Mouse (Mus musculus) fibroblast of lung, adult 2 months (primary cell): ENCODE data around the gene Oxct2b.
"Not testable (repeated sequence)": the region's sequence is repeated elsewhere in the genome, so short reads cannot be mapped to it uniquely, and the experiment has no call there.

Source experiments
- DNase-seq: peaks from one replicate; pipeline ENCODE4 v3.0.0-alpha.2; 2011; ENCODE audit warnings: low read depth

Gene Oxct2b

DNA sequence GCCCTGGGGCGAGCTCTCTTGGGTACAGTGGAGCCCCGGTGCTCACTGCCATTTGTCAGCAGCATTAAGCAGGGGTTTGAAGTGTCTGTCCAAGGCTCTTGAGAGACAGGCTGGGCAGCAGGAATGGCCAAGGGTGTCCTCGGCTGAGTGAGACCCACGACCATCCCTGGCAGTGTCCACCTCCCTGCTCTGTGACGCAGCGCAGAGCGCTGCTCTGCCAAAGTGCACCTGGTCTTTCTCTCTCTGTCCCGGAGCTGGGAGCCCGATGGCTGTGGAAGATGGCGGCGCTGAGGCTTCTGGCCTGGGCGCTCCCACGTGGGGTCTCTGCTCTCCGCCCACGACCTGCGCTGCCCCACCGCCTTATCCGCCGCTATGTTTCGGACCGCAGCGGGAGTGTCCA is at the start of gene Oxct2b:
Gene Oxct2b (plus strand): TSS at position 256 of the 400 bp plus-strand sequence.
- DNase-seq, result no peak

DNA sequence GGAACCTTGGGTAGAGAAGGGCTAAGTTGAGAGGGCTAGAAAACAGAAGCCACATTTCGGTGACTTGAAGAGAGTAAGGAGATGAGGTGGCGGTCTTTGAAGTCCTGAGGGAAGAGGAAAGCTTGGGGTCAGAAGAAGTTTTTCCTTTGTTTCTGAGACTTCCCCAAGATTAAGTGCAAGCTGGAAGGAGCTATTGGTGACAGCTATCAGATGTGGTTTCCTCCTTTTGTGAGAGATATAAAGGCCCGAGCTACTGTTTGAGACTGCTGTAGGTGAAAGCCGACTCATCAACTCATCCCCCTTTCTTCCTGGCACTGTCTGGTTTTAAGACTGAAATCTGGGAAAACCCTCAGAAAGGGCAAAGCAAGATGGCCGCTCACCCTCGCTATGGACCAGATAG is 47.4 kb upstream of the Oxct2b start:
- DNase-seq, result no peak

GRCm38 (mm10) chr4:123071266-123071966 is 44.6 kb upstream of the Oxct2b start:
- DNase-seq, result no peak

GRCm38 (mm10) chr4:123076928-123077327 is 39.1 kb upstream of the Oxct2b start:
- DNase-seq, result no peak

GRCm38 (mm10) chr4:123078231-123078630 is 37.8 kb upstream of the Oxct2b start:
- no peak for DNase-seq

- DNase-seq, result peak; percentile 6
Measured at GRCm38 (mm10) chr4:123080791-123081190, 35.3 kb upstream of the Oxct2b start.

GRCm38 (mm10) chr4:123082283-123083163 is 33.5 kb upstream of the Oxct2b start:
- DNase-seq, result peak; percentile 23

GRCm38 (mm10) chr4:123083323-123083902 is 32.7 kb upstream of the Oxct2b start:
- no peak for DNase-seq

- DNase-seq, result no peak
Measured at GRCm38 (mm10) chr4:123085290-123085689, 30.8 kb upstream of the Oxct2b start.

GRCm38 (mm10) chr4:123086381-123086780 is 29.7 kb upstream of the Oxct2b start:
- no peak for DNase-seq

DNA sequence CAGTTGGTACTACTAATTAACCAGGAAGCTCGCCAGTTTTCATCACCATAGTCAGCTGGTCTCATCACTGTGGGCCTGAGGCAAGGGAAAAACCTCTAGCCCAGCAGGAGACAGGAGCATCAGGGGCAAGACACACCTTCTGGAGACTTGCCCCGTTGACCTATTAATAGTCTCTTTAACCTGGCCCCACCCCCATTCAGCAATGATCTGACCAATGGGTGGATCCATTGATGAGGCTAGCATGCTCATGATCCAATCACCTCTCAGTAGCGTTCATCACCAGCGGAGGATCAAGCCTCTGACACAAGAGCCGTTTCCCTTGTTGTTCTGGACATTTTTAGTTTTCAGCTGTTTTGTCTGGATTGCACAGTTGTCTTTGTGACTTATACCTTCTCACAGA is 23.4 kb upstream of the Oxct2b start:
- no peak for DNase-seq

DNA sequence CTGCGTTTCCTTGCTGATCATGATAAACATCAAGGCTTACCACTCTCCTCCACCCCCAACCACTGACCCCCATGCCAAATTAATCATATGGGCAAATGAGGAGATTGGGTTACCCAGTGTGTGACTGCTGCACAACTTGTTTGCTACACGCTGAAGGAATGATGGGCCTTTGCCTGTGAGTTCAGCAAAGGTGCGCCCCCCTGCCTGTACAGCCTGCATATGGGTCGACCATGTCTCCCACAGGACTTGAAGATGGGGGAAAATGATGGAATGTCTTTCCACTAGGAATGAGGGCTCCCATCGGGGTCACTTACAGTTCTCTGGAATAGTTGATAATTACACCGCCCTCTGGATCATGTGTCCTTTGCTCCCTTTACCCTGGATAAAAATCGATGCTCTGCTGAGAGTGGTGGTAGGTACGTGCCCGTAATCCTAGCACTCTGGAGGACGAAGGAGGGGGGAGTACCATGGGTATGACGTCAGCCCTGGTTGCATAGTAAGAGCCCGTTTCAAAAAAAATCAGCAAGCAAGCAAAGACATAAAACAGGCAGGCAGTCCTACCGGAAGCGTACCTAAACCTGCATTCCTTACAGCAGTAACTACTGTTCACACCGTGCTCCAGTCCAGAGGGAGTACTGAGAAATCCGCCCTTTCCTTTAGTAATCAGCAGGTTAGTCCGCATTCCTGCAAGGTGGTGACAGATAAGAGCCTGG is 22.8 kb upstream of the Oxct2b start:
- DNase-seq, result no peak

GRCm38 (mm10) chr4:123093869-123094268 is 22.2 kb upstream of the Oxct2b start:
- DNase-seq, result no peak

- DNase-seq, result no peak
Measured at GRCm38 (mm10) chr4:123104651-123105450, 11.2 kb upstream of the Oxct2b start, which contains the start of gene Bmp8b. Bmp8b (plus strand) TSS chr4:123105165.

GRCm38 (mm10) chr4:123105451-123105790 is 10.6 kb upstream of the Oxct2b start:
- no peak for DNase-seq

- DNase-seq, result not testable (repeated sequence)
Measured at GRCm38 (mm10) chr4:123105929-123106328, 10.1 kb upstream of the Oxct2b start.

DNA sequence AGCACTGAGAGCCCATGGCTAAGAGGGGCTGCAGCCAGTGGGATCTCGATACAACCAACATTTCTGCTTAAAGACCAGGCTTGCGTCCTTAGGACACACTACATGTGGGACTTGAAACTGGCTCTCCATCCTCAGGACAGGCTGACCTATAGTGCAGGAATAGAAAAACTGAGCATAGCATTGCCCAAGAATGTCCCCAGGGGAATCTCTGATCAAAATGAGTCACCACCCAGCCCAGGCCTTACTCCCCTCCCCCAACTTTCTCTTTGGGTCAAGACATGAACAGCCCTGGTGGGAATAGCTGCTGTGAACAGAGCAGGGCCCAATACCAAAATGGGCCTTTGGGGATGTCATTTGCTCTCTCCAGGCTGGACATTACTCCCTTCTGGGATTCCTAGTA is 9.2 kb upstream of the Oxct2b start:
- no peak for DNase-seq

- DNase-seq, result no peak
Measured at GRCm38 (mm10) chr4:123108056-123108455, 8.0 kb upstream of the Oxct2b start.

- no peak for DNase-seq
Measured at GRCm38 (mm10) chr4:123110751-123111150, 5.3 kb upstream of the Oxct2b start.

DNA sequence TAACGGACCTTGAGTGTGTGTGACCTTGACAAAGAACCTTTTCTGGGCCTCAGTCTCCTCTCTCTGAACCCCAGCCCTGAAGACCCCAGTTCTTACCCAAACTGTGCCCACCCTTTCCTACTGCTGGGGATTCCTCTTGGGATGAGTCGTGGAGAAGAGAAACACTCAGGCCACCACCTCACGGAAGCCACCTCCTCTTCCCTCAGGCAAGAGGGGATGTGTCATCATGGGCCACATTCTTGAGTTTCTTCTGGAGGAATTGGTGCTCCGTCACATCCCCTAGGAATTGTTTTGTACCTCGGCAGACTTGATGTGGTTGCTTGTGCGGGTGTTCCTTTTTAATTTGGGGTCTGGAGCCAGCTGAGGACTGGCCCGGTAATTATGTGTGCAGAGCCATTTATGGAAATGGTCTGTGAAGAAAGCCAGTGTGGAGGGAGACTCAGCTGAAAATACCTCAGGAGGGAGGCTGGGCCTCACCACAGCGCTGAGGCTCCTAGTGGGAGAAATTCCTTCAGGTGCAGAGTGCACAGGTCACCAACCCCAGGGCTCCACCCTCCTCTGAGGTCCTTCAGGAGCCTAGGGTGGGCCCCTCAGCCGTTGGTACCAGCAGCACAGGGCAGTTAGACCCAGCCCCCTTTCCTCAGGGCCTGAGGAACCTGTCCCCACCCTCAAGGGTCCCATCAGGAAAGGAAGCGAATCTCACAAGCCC is 4.6 kb upstream of the Oxct2b start:
- DNase-seq, result not testable (repeated sequence)
